Mouse (Mus musculus) thymus, adult 2 months (tissue): ENCODE measurements around the gene Il17rd. TPM values are rescaled to one million over a fixed set of nuclear protein-coding genes. Genes with fewer than 3 reads are reported as not detected.

Experiments used
- DNase-seq: peaks from one replicate; pipeline ENCODE4 v3.0.0; 2021
- H3K27ac ChIP-seq: fragments of 200-500 bp; 2 replicates; pipeline ENCODE4 v1.5.1; 2012; ENCODE audit warnings: low read length, control low read depth; ENCODE audit not compliant: control insufficient read depth, insufficient read depth
- H3K27me3 ChIP-seq: fragments of 200-500 bp; 2 replicates; pipeline ENCODE4 v1.6.1; 2012; ENCODE audit warnings: mild to moderate bottlenecking, low read length, moderate library complexity, mixed read lengths; ENCODE audit not compliant: control insufficient read depth, insufficient read depth
- H3K36me3 ChIP-seq: fragments of 200-500 bp; 2 replicates; pipeline ENCODE4 v1.6.1; 2012; ENCODE audit warnings: mild to moderate bottlenecking, low read length, moderate library complexity; ENCODE audit not compliant: control insufficient read depth, insufficient read depth
- H3K4me1 ChIP-seq: fragments of 200-500 bp; replicated peaks from 2 replicates; pipeline ENCODE4 v1.6.1; 2012; ENCODE audit warnings: low read length; ENCODE audit not compliant: control insufficient read depth, insufficient read depth
- H3K4me3 ChIP-seq: fragments of 200-500 bp; 2 replicates; pipeline ENCODE4 v1.5.1; 2012; ENCODE audit warnings: mild to moderate bottlenecking, low read length, control low read depth, moderate library complexity; ENCODE audit not compliant: control insufficient read depth, insufficient read depth
- CTCF ChIP-seq: fragments of 200-500 bp; IDR thresholded peaks from 2 replicates; pipeline ENCODE4 v1.5.1; 2012; ENCODE audit warnings: mild to moderate bottlenecking, control low read depth, low read length, moderate library complexity, borderline replicate concordance; ENCODE audit not compliant: control insufficient read depth, poor library complexity, insufficient read depth; ENCODE audit errors: extremely low read depth
- POLR2A ChIP-seq: fragments of 200-500 bp; IDR thresholded peaks from 2 replicates; pipeline ENCODE4 v1.6.1; 2012; ENCODE audit warnings: mild to moderate bottlenecking, low read length, control low read depth, moderate library complexity; ENCODE audit not compliant: control insufficient read depth, poor library complexity, insufficient read depth; ENCODE audit errors: extremely low read depth
- WGBS: fragments of 180-500 bp; shearing (Covaris S2); methylation state at CpG from one replicate; pipeline ENCODE4 v1.1.7; 2018; 5-methylcytosine and 5-hydroxymethylcytosine counted together
- polyA plus RNA-seq: library from polyadenylated mRNA; depleted of rRNA; stranded (reverse); fragments of >200 nt; gene quantifications from 2 replicates; pipeline ENCODE4 v1.2.3, GENCODE M21; 2012

The Il17rd gene
- polyA plus RNA-seq, 1 experiment: 0.63 TPM

- DNase-seq: no peak
- whole genome bisulfite sequencing: 27% methylated on average over 4 of the region's 4 CpGs
- Histone ChIP-seq H3K27me3 (no peaks in the 10 kb centered on the region), H3K4me1 (no peaks in the 10 kb centered on the region), H3K36me3 (no peaks in the 10 kb centered on the region), H3K27ac (no peak overlapping the region), H3K4me3 (no peak overlapping the region)
- no peak for TF ChIP-seq POLR2A
- no peak for TF ChIP-seq CTCF
Observed at GRCm38 (mm10) chr14:27085999-27086398, 47.3 kb downstream of the Il17rd start.

- Histone ChIP-seq H3K4me1 (peaks cover 2% of the 10 kb centered on the region), H3K36me3 (no peaks in the 10 kb centered on the region), H3K27ac (no peak overlapping the region), H3K27me3 (no peaks in the 10 kb centered on the region), H3K4me3 (no peak overlapping the region)
- no peak for DNase-seq
- no peak for TF ChIP-seq POLR2A
- TF ChIP-seq CTCF: no peak
- WGBS: 96% methylated on average over 5 of the region's 5 CpGs
Observed at GRCm38 (mm10) chr14:27094247-27094646, 55.5 kb downstream of the Il17rd start.

- H3K4me1 ChIP-seq: peaks cover 2% of the 10 kb centered on the region
- H3K27ac ChIP-seq: no peak overlapping the region
- H3K36me3 ChIP-seq: no peaks in the 10 kb centered on the region
- DNase-seq: no peak
- TF ChIP-seq CTCF (no peak), POLR2A (no peak)
- no peak overlapping the region for H3K4me3 ChIP-seq
- H3K27me3 ChIP-seq: no peaks in the 10 kb centered on the region
- 83% methylated on average over 9 of the region's 9 CpGs for WGBS
Observed at GRCm38 (mm10) chr14:27096133-27096532, 57.4 kb downstream of the Il17rd start.

GRCm38 (mm10) chr14:27096779-27097178, 58.0 kb downstream of the Il17rd start:
- no peak overlapping the region for H3K4me3 ChIP-seq
- 10% methylated on average over 3 of the region's 3 CpGs for WGBS
- peaks cover 2% of the 10 kb centered on the region for H3K4me1 ChIP-seq
- no peak overlapping the region for H3K27ac ChIP-seq
- no peaks in the 10 kb centered on the region for H3K36me3 ChIP-seq
- no peak for TF ChIP-seq CTCF
- TF ChIP-seq POLR2A: no peak
- no peaks in the 10 kb centered on the region for H3K27me3 ChIP-seq
- DNase-seq: no peak

- WGBS: 85% methylated on average over 7 of the region's 7 CpGs
- TF ChIP-seq POLR2A (no peak), CTCF (no peak)
- H3K4me1 ChIP-seq: no peaks in the 10 kb centered on the region
- no peak overlapping the region for H3K27ac ChIP-seq
- no peaks in the 10 kb centered on the region for H3K36me3 ChIP-seq
- no peak overlapping the region for H3K4me3 ChIP-seq
- no peak for DNase-seq
- H3K27me3 ChIP-seq: no peaks in the 10 kb centered on the region
Observed at GRCm38 (mm10) chr14:27101735-27102134, 63.0 kb downstream of the Il17rd start.

GRCm38 (mm10) chr14:27102720-27103119, 64.0 kb downstream of the Il17rd start:
- H3K27me3 ChIP-seq: no peaks in the 10 kb centered on the region

More at GRCm38 (mm10) chr14:27102720-27103119, 64.0 kb downstream of the Il17rd start:
- Histone ChIP-seq H3K27ac (no peak overlapping the region), H3K4me1 (no peaks in the 10 kb centered on the region), H3K4me3 (no peak overlapping the region), H3K36me3 (no peaks in the 10 kb centered on the region)
- no peak for DNase-seq
- TF ChIP-seq POLR2A: no peak
- no peak for TF ChIP-seq CTCF
- WGBS: 86% methylated on average over 6 of the region's 6 CpGs
